Mouse (Mus musculus) olfactory bulb, adult 2 months (tissue): Measurements from ENCODE around the gene Schip1. TPM values are rescaled to one million over a fixed set of nuclear protein-coding genes. Genes with fewer than 3 reads are reported as not detected.

ENCODE experiments used
- H3K27ac ChIP-seq: fragments of 200-500 bp; 2 replicates; pipeline ENCODE4 v1.5.1; 2012; ENCODE audit warnings: low read depth, low read length; ENCODE audit not compliant: insufficient read depth
- H3K4me1 ChIP-seq: fragments of 200-500 bp; 2 replicates; pipeline ENCODE4 v1.6.1; 2012; ENCODE audit warnings: low read length; ENCODE audit not compliant: control insufficient read depth, insufficient read depth
- H3K4me3 ChIP-seq: fragments of 200-500 bp; 2 replicates; pipeline ENCODE4 v1.5.1; 2012; ENCODE audit warnings: mild to moderate bottlenecking, low read depth, low read length, moderate library complexity; ENCODE audit not compliant: insufficient read depth
- CTCF ChIP-seq: fragments of 200-500 bp; IDR thresholded peaks from 2 replicates; pipeline ENCODE4 v1.5.1; 2012; ENCODE audit warnings: low read depth, mild to moderate bottlenecking, low read length, moderate library complexity; ENCODE audit not compliant: insufficient read depth
- POLR2A ChIP-seq: fragments of 200-500 bp; IDR thresholded peaks from 2 replicates; pipeline ENCODE4 v1.6.1; 2012; ENCODE audit warnings: mild to moderate bottlenecking, low read depth, low read length, moderate library complexity; ENCODE audit not compliant: insufficient read depth
- WGBS: fragments of 180-500 bp; shearing (Covaris S2); methylation state at CpG from one replicate; pipeline ENCODE4 v1.1.7; 2018; 5-methylcytosine and 5-hydroxymethylcytosine counted together
- polyA plus RNA-seq: library from polyadenylated mRNA; stranded (reverse); fragments of >200 nt; gene quantifications from 2 replicates; pipeline ENCODE4 v1.2.4, GENCODE M21; 2012; ENCODE audit warnings: low replicate concordance; ENCODE audit not compliant: missing spikeins, insufficient read depth, insufficient read length

Gene Schip1
- polyA plus RNA-seq, 1 experiment: not detected

DNA sequence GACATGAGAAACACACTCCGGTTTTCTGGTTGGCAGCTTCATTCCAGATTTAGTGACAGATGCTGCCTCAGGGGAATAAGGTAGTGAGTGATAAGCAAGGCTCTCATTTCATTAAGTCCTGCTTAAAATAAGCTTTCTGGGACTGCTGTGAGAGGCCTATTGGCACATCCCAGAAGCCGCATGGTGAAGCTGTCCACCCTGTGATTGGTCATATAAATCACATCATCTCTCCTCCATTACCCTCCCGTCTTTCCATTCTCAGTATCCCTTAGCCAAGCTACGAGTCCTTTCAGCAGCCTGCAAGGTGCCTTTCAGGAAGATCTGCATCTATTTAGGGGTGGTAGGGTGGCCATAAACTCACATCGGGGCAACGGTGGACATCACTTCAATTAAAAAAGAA is 286.0 kb downstream of the Schip1 start:
- no peak overlapping the region for H3K27ac ChIP-seq
- no peak overlapping the region for H3K4me3 ChIP-seq
- no peaks in the 10 kb centered on the region for H3K4me1 ChIP-seq
- WGBS: 94% methylated on average over 6 of the region's 6 CpGs
- TF ChIP-seq POLR2A (no peak), CTCF (no peak)

DNA sequence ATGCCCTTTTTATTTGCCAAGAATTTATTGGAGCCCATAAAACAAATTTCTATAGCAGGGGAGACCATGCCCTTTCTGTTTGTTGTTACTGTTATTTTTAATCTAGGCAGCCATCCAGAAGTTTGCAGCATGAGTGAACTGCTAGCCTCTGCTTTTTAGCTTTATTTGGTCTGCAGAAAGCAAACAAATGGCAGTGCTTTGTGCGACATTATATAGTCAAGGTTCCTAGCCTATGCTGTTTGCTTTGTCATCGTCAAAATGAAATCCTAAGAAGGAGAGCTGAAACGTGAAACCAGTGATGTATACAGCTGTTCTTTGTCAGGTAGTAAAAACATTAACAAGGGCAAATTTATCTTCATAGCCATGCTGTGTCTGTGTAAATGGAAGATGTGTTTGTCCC is 286.9 kb downstream of the Schip1 start:
- Histone ChIP-seq H3K4me1 (no peaks in the 10 kb centered on the region), H3K27ac (no peak overlapping the region), H3K4me3 (no peak overlapping the region)
- TF ChIP-seq CTCF: no peak
- no peak for TF ChIP-seq POLR2A
- 47% methylated on average over 3 of the region's 3 CpGs for WGBS

DNA sequence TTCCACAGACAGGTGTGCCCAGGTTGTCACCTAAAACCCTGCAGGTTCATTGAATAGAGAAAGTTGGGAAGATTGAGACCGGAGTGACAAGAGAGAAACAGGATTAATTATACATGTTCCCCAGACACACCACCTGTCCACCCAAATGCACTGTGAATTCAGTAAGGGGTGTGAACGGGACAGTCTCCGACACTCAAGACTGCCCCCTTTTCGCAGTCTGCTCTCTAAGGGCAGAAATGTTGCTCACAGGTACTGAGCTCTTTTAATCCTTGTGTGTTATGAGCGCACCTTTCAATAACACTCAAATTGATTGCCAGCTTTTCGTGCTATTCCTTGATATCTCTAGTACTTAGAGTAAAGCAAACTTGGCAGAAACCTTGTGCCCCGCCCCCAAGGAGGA is 288.4 kb downstream of the Schip1 start:
- H3K4me1 ChIP-seq: no peaks in the 10 kb centered on the region
- 76% methylated on average over 7 of the region's 7 CpGs for WGBS

DNA sequence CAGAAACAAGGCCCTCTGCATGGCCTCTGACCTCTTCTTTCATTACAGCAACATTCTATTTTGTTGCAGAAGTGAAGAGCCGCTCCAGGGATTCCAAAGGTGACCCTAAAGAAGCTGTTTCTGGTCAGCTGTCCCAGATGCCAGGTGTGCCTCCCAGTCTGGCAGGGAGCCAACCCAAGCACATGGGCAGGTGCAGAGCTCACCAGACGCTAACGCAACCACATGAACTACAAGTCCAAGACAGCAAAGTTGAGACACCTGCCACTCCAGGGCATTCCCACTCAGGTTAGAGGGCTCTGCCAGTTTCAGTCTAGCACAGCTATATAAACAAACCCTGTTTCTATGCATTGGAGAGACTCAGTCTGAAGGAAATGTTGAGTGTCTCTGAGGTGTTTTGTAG is 288.9 kb downstream of the Schip1 start:
- WGBS: 93% methylated on average over 3 of the region's 3 CpGs
- Histone ChIP-seq H3K27ac (no peak overlapping the region), H3K4me1 (no peaks in the 10 kb centered on the region), H3K4me3 (no peak overlapping the region)
- TF ChIP-seq POLR2A: no peak
- no peak for TF ChIP-seq CTCF

More for the DNA sequence above, 288.4 kb downstream of the Schip1 start:
- no peak overlapping the region for H3K27ac ChIP-seq
- no peak overlapping the region for H3K4me3 ChIP-seq
- no peak for TF ChIP-seq CTCF
- TF ChIP-seq POLR2A: no peak

DNA sequence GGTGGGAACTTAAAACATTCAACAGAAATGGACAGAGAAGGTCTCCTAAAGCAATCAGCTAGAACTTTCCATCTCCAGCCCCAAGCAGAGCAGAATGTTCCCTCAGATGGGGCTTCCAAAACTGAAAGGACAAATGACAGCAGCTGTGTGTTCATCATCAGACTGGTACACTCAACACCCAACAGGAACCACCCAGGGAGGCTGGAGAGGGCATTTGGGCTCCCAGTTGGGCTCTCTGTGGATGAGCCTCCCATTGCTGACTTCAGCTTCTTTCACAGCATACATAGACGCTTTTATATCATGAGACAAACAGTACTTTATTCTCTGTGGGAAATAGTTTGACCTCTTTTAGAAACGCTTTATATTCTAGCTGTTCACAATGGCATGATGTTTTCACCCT is 291.9 kb downstream of the Schip1 start:
- no peak overlapping the region for H3K27ac ChIP-seq
- H3K4me1 ChIP-seq: no peaks in the 10 kb centered on the region
- no peak for TF ChIP-seq CTCF
- TF ChIP-seq POLR2A: no peak
- 79% methylated on average over 2 of the region's 2 CpGs for WGBS
- no peak overlapping the region for H3K4me3 ChIP-seq

DNA sequence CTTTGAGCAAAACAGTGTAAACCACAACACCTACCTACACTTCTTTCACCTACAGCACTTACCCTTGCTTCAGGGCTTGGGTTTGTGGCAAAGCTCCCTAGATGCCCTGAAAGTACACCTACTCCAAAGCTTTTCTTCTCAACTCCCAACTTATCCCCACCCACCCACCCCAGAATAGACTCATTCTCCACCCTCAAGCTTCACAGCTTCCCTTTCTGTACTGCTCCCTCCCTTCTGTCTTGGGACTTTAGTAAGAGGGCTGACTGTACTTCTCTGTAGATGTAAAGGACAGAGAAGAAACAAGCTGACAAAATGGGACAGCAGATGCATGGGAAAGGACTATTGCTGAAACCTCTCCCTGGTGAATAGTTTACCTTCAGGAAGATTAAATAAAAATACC is 303.4 kb downstream of the Schip1 start:
- Histone ChIP-seq H3K4me3 (no peak overlapping the region), H3K4me1 (no peaks in the 10 kb centered on the region), H3K27ac (no peak overlapping the region)
- no peak for TF ChIP-seq POLR2A
- no peak for TF ChIP-seq CTCF

DNA sequence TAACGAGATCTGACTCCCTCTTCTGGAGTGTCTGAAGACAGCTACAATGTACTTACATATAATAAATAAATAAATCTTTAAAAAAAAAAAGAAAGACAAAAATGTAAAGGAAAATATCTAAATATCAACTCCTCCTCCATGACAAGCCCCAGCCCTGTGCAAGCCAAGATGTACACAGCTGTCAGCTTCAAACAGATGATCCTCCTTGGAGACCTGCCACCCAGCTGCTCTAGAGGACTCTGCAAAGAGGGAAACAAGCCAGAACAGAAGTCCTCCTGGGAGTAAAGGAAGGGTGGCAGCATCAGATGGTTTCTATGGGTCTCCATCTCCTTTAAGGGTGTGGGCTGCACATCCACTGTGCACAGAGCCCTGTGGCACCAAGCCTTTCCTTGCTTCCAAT is 308.3 kb downstream of the Schip1 start:
- H3K27ac ChIP-seq: no peak overlapping the region
- TF ChIP-seq POLR2A: no peak
- no peak for TF ChIP-seq CTCF
- H3K4me3 ChIP-seq: no peak overlapping the region
- 100% methylated on average over 1 of the region's 1 CpGs for WGBS
- peaks cover 7% of the 10 kb centered on the region; the same call in 1 of the 2 replicates for H3K4me1 ChIP-seq

DNA sequence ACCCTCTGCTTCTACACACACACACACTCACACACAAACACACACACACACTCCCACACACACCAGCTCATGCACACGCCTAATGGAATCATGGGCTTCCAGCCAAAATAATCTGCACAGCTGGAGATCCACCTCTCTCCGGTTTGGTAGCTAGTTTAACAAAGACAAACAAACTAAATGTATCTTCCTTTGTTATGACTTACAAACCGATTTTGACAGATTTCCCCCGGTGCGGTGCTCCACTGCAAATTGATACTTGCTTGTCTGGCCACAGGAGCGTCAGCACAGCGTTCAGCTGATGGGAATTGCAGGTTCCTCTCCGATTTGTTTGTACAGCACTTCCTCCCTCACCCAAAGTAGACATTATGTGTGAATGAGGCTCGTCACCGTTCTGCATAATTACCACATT is 310.5 kb downstream of the Schip1 start:
- TF ChIP-seq CTCF (no peak), POLR2A (no peak)
- WGBS: 15% methylated on average over 10 of the region's 10 CpGs
- Histone ChIP-seq H3K4me3 (no peak overlapping the region), H3K27ac (no peak overlapping the region), H3K4me1 (peaks cover 7% of the 10 kb centered on the region; the same call in 1 of the 2 replicates)

DNA sequence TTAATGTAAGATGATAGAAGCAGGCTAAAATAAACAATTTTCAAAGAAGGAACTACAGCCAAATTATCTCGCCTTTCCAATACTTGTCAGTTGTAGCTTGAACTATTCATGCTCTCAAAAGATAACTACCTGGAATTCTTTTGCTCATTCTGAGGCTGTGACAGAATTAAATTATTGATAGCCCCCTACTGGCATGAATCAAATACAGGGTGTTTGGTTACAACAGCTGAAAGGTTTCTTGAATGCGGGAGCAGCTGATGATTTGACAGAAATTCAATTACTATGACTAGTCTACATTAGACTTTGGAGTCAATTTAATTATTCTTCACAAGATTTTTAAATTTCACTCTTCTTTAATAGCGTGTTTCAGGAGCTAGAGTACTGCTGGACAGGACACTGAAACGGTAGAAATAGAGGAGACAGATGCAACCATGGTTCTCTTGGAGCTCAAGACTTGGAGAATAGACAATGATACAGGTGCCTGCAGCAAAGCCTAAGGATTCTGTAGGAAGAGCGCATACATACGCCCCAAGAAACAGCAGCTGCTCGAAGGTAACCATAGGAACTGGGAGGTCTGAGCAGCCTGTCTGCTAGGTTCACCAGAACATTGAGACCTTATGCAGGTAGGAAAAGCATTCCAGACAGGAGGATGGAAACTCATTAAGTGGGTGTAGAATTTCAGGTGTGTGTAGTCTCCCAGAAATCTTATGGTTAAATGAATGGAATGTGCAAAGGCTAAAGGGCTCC is 313.0 kb downstream of the Schip1 start:
- TF ChIP-seq POLR2A: no peak
- no peak for TF ChIP-seq CTCF
- peaks cover 7% of the 10 kb centered on the region; the same call in 1 of the 2 replicates for H3K4me1 ChIP-seq
- H3K27ac ChIP-seq: no peak overlapping the region
- 85% methylated on average over 7 of the region's 7 CpGs for WGBS
- no peak overlapping the region for H3K4me3 ChIP-seq

DNA sequence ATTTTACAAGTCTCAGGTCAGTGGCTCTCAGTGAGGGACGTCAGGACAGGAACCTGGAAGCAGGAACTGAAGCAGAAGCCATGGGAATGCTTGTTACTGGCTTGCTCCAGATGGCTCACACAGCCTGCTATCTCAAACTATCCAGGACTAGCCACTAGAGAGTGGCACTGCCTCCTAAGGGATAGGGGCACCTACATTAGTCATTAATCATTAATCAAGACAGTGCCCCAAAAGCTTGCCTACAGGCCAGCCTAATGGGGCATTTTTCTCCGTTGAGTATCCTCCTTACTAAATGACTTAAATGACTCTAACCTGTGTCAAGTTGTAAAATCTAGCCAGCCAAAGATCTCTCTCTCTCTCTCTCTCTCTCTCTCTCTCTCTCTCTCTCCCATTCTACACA is 314.2 kb downstream of the Schip1 start:
- no peak for TF ChIP-seq CTCF
- TF ChIP-seq POLR2A: no peak
- 91% methylated on average over 2 of the region's 2 CpGs for WGBS

More for the DNA sequence above, 314.2 kb downstream of the Schip1 start:
- Histone ChIP-seq H3K4me3 (no peak overlapping the region), H3K4me1 (peaks cover 7% of the 10 kb centered on the region; the same call in 1 of the 2 replicates), H3K27ac (no peak overlapping the region)
